Mouse (Mus musculus): ENCODE measurements at regions not wholly inside any gene's neighbourhood (a gene's known extent, or its start where the extent isn't known, plus 50 kb on each side); places are given as distances from the start of the nearest gene placed in this dataset.
A peak's percentile ranks its signal among the peaks of the same experiment; 100 is the strongest.

- no peak for DNase-seq (ENCODE audit: low spot score)
Measured at GRCm38 (mm10) chr15:97502056-97502455, 203.6 kb downstream of the Rpap3 start.

GRCm38 (mm10) chr15:97501420-97501819, 204.2 kb downstream of the Rpap3 start:
- no peak for DNase-seq (ENCODE audit: low spot score)

- no peak for DNase-seq (ENCODE audit: low spot score)
Measured at GRCm38 (mm10) chr15:97499821-97500385, 205.7 kb downstream of the Rpap3 start.

GRCm38 (mm10) chr15:97499240-97499639, 206.4 kb downstream of the Rpap3 start:
- DNase-seq (ENCODE audit: low spot score) = no peak

DNA sequence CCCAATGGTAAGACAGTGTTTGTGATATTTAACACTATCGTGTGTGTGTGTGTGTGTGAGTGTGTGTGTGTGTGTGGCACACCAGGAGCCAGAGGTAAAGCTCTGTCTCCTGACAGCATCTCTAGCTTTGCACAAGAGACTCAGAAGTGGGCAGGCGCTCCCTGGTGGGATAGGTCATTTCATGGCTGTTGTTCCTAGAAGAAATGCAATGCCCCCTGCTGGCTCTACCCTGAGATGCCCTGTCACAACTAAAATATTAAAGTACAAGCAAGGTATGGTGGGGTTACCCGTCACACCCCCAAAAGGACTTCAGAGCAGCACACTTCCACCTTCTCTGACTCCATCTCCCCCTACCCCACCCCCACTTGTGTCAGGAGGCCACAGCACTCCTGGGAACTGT, 207.2 kb downstream of the Rpap3 start:
- DNase-seq (ENCODE audit: low spot score) = peak; percentile 18

DNA sequence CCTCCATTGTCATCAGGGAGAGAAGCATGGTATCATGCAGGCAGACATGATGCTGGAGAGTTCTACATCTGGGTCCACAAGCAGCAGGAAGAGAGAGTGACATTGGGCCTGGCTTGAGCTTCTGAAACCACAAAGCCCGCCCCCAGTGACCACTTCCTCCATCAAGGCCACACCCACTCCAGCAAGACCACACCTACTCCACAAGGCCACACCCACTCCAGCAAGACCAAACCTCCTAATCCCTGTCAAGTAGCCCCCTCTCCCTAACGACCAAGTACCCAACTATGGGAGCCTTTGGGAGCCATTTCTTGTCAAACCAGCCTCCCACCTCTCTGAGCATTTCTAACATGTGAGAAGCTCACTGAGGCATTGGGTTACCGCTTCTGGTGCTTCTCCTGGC, 209.6 kb downstream of the Rpap3 start:
- no peak for DNase-seq (ENCODE audit: low spot score)

DNA sequence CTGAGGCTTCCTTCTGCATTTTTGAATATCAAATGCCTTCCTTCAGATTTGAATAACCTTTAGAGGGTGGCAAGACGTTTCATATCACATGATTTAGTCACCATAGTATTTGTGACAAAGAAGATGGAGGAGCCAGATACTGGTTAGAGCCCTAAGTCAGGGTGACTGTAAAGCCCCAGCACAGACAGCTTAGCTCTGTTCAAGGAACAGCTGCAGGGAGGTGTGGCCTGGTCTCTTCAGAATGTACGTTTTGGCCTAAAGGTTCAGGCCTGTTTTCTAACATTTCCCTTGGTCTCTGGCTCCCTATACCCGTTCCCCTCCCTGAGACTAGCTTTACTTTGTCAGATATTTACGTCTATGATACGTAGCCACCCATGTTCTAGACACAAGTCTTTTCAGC, 212.3 kb downstream of the Rpap3 start:
- DNase-seq (ENCODE audit: low spot score) = no peak

DNA sequence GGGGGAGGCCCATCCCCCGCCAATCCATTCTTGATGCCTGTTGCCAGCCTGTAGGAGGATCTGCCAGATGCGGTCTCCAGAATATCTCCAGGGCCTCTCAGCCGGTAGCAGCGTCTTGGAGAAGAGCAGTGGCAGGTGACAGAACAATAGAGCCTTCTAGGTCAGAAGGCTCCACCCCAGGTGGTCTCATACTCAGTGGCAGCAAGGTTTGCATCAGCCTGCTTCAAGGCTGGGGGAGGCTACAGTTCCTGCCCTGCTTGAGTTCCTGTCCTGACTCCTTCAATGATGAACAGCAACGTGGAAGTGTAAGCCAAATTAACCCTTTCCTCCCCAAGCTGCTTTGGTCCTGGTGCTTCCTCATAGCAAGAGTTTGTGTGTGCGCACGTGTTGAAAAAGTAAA, 213.8 kb downstream of the Rpap3 start:
- DNase-seq (ENCODE audit: low spot score) = no peak

- no peak for DNase-seq (ENCODE audit: low spot score)
Measured at GRCm38 (mm10) chr15:97487425-97487824, 218.2 kb downstream of the Rpap3 start.

GRCm38 (mm10) chr15:97471986-97472779, 225.1 kb upstream of the Amigo2 start:
- DNase-seq (ENCODE audit: low spot score) = no peak

GRCm38 (mm10) chr15:97471476-97471875, 224.4 kb upstream of the Amigo2 start:
- no peak for DNase-seq (ENCODE audit: low spot score)

- DNase-seq (ENCODE audit: low spot score) = no peak
Measured at GRCm38 (mm10) chr15:97469684-97470344, 222.7 kb upstream of the Amigo2 start.

DNA sequence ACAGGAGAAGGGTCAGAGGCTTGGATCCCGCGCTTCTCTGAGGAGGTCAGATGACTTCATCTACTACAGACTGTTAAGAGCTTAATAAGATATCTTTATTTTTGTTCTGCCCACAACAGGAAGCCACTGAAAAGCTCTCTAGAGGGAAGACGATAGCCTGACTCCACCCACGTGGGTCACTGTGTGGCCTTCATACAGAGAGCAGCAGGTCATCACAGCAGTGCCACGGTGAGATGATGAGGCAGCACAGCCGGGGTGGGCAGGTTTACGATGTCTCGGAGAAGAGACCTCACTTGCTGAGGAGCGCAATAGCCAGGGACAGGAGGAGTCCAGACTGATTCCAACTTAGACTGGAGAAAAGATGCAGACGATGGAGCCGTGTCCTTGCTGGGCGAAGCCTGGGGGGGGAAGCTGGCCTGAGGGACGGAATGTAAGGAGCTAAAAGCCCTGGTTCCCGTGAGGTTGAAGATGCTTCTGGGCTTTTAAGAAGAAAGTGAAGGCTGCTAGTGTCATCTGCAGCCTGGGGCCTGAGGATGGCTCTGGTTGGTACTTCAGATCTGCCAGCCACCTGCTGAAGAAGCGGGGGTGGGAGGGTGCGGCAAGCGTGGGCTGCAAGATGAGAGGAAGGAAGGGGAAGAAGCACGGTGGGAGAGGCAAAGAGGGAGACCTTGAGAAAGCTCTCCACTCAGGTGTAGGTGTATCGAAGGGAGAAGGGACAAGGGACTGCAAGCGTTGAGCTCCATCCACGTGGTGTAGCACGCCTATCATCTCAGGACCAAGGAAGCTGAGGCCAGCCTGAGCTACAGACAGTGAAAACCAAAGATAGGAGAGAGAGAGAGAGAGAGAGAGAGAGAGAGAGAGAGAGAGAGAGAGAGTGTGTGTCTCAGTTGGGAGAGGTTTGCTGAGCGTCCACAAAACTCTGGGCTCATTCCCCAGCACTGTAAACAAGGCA, 221.9 kb upstream of the Amigo2 start:
- no peak for DNase-seq (ENCODE audit: low spot score)

GRCm38 (mm10) chr15:97467781-97468485, 220.8 kb upstream of the Amigo2 start:
- no peak for DNase-seq (ENCODE audit: low spot score)

GRCm38 (mm10) chr15:97466906-97467465, 219.9 kb upstream of the Amigo2 start:
- no peak for DNase-seq (ENCODE audit: low spot score)

DNA sequence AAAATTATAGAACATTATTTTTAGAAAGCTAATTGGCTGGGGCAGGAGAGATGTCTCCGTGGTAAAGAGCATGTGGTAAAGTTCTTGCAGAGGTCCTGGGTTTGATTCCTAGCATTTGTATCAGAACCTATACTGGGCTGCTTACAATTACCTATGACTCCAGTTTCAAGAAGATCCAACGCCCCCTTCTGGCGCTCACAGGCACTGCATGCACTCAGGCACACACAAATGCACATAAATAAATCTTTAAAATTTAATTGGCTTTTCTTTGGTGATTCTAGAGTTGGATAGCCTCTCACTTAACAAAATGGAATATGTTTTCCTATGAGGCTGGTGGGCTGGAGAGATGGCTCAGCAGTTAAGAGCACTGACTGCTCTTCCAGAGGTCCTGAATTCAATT, 219.0 kb upstream of the Amigo2 start:
- no peak for DNase-seq (ENCODE audit: low spot score)

- no peak for DNase-seq (ENCODE audit: low spot score)
Measured at GRCm38 (mm10) chr15:97465366-97465765, 218.3 kb upstream of the Amigo2 start.

GRCm38 (mm10) chr15:97464737-97465136, 217.7 kb upstream of the Amigo2 start:
- DNase-seq (ENCODE audit: low spot score) = no peak

DNA sequence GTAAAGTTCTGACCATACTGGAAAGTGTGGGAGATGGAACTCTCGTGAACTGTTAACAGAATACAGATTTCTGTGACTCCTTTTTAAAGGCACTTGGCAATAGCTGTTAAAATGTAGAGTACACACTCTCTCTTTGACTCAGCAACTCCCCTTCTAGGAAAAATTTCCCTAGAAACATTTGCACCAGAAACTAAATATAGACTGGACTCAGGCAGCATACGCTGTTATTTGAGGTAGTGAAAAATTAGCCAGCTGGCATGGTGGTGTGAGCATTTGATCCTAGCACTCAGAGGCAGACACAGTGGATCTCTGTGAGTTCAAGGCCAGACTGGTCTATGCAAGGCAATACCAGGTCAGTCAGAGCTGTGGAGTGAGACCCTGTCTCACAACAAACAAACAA, 215.5 kb upstream of the Amigo2 start:
- no peak for DNase-seq (ENCODE audit: low spot score)

- no peak for DNase-seq (ENCODE audit: low spot score)
Measured at GRCm38 (mm10) chr15:97462006-97462405, 214.9 kb upstream of the Amigo2 start.

- no peak for DNase-seq (ENCODE audit: low spot score)
Measured at GRCm38 (mm10) chr15:97461060-97461459, 214.0 kb upstream of the Amigo2 start.

Data from ovary, postnatal 36 days (tissue).